Mouse (Mus musculus): ENCODE measurements at regions not wholly inside any gene's neighbourhood (a gene's known extent, or its start where the extent isn't known, plus 50 kb on each side); places are given as distances from the start of the nearest gene placed in this dataset.

DNA sequence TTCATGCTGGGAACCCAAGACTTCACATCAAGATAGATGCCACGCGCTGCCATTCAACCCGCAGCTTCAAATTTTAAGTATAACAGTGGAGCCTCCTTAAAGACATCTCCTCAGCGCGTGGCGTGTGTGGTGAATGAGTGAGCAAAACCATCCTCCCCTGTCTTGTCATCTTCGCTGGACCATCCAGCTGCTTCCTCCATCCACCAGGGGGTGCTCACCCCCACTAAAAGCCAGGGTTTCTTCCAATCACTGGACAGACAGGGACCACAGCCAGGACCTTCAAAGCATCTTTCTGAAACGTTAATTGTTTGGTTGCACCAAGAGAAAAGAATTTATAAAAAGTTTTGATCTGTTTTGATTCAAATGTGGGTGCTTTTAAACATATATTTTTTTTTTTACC, 256.8 kb upstream of the Sox11 start:
- TF ChIP-seq CTCF (IDR thresholded peaks at IDR 0.05; ENCODE audit: low read depth, low read length), result no peak
- TF ChIP-seq TAL1 (conservative IDR thresholded peaks at IDR 0.05; ENCODE audit: low read depth, low read length), result no peak
- TF ChIP-seq GATA1 (IDR thresholded peaks at IDR 0.05; ENCODE audit: borderline replicate concordance, low read length), result no peak
- TF ChIP-seq POLR2AphosphoS5 (IDR thresholded peaks at IDR 0.05; ENCODE audit: insufficient replicate concordance, low read depth, low read length), result no peak

Measured in G1E (cell line).